29 mouse cellular contexts compared by ENCODE assay signal in the genomic region with DNA sequence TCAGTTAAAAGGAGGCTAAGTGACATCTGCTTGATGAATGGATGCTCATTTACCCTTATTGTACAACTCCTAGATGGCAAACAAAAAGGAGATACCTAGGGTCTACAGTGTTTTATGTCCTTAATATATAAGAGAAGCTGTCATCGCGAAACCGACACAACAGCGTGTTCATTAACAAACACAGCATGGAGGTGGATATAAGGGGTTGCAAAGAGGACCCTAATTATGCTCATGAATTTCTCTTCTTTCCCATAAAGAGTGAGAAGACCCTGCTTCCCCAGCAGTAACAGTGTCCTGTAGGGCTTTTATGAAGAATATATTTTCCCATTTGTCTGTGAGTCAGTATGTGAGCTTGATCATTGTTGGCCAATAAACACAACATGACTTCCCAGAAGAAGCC.
"Had no signal": no experiment of that assay in that cellular context is flagged by ENCODE, and none has a peak within 500 bp of the region (broad histone marks: within the 10 kb centered on the region; RNA-seq: fewer than 3 reads in every experiment).

No protein-coding gene starts in this region.

- H3K4me2 ChIP-seq: embryonic facial prominence, embryonic 12.5 days; embryonic facial prominence, embryonic 13.5 days; embryonic facial prominence, embryonic 15.5 days; forebrain, embryonic 12.5 days; forebrain, embryonic 13.5 days; forebrain, embryonic 15.5 days had no signal

- H3K27me3 ChIP-seq: embryonic facial prominence, embryonic 12.5 days; embryonic facial prominence, embryonic 13.5 days; embryonic facial prominence, embryonic 15.5 days; forebrain, embryonic 12.5 days; forebrain, embryonic 13.5 days; forebrain, embryonic 15.5 days had no signal

- H3K4me3 ChIP-seq: embryonic facial prominence, embryonic 10.5 days; embryonic facial prominence, embryonic 12.5 days; embryonic facial prominence, embryonic 13.5 days; embryonic facial prominence, embryonic 15.5 days; erythroblast, embryonic 14.5 days; forebrain, embryonic 10.5 days; forebrain, embryonic 12.5 days; forebrain, embryonic 13.5 days; forebrain, embryonic 15.5 days; gastrocnemius, adult 2 months; heart, adult 2 months had no signal

- H3K9me3 ChIP-seq: embryonic facial prominence, embryonic 10.5 days; embryonic facial prominence, embryonic 12.5 days; embryonic facial prominence, embryonic 13.5 days; embryonic facial prominence, embryonic 15.5 days; forebrain, embryonic 10.5 days; forebrain, embryonic 12.5 days; forebrain, embryonic 13.5 days; forebrain, embryonic 15.5 days had no signal

- H3K36me3 ChIP-seq: embryonic facial prominence, embryonic 10.5 days; embryonic facial prominence, embryonic 12.5 days; embryonic facial prominence, embryonic 13.5 days; embryonic facial prominence, embryonic 15.5 days; forebrain, embryonic 10.5 days; forebrain, embryonic 12.5 days; forebrain, embryonic 15.5 days had no signal

- H3K27ac ChIP-seq: embryonic facial prominence, embryonic 10.5 days; embryonic facial prominence, embryonic 12.5 days; embryonic facial prominence, embryonic 13.5 days; embryonic facial prominence, embryonic 15.5 days; forebrain, embryonic 10.5 days; forebrain, embryonic 12.5 days; forebrain, embryonic 13.5 days; forebrain, embryonic 15.5 days; gastrocnemius, adult 2 months; heart, adult 2 months had no signal

- H3K9ac ChIP-seq: embryonic facial prominence, embryonic 12.5 days; embryonic facial prominence, embryonic 13.5 days; embryonic facial prominence, embryonic 15.5 days; forebrain, embryonic 12.5 days; forebrain, embryonic 13.5 days; forebrain, embryonic 15.5 days; forebrain, postnatal 0 days had no signal

- DNase-seq: cerebellum, adult 2 months; cerebellum, adult 8-10 months; cerebellum, adult 9-10 months; cerebellum, adult 9-11 months; cerebellum, postnatal 10 days; cerebellum, postnatal 14 days; cerebellum, postnatal 25 days; cerebellum, postnatal 36 days; embryo, embryonic 11 days; forebrain, postnatal 0 days; gastrocnemius, adult 2 months; gastrocnemius, postnatal 10 days; gastrocnemius, postnatal 14 days; gastrocnemius, postnatal 25 days; gastrocnemius, postnatal 36 days; heart, adult 11 months; heart, adult 18-20 months; heart, adult 2 months had no signal

- H3K4me1 ChIP-seq: embryonic facial prominence, embryonic 10.5 days; embryonic facial prominence, embryonic 12.5 days; embryonic facial prominence, embryonic 13.5 days; embryonic facial prominence, embryonic 15.5 days; forebrain, embryonic 12.5 days; forebrain, embryonic 13.5 days; forebrain, embryonic 15.5 days had no signal

- ATAC-seq: forebrain, embryonic 13.5 days; forebrain, embryonic 14.5 days; forebrain, embryonic 15.5 days; forebrain, embryonic 16.5 days; forebrain, postnatal 0 days had no signal
